Mouse (Mus musculus): ENCODE measurements around the gene Satb1. TPM values are rescaled to one million over a fixed set of nuclear protein-coding genes. Genes with fewer than 3 reads are reported as not detected.

Gene Satb1
- polyA plus RNA-seq (2012; rRNA removed) = 23.4 and 23.7 TPM in 2 replicates

GRCm38 (mm10) chr17:51832900-51833577, at the start of gene Satb1:
TSS of gene Satb1 (minus strand) at chr17:51833290.

